Mouse (Mus musculus): Measurements from ENCODE around the gene Specc1l.

Specc1l gene

GRCm38 (mm10) chr10:75224630-75225029 is 12.8 kb downstream of the Specc1l start:
- no peak for DNase-seq

GRCm38 (mm10) chr10:75227381-75227780 is 15.5 kb downstream of the Specc1l start:
- no peak for DNase-seq

GRCm38 (mm10) chr10:75230572-75230971 is 18.7 kb downstream of the Specc1l start:
- peak; percentile 66 for DNase-seq

GRCm38 (mm10) chr10:75231876-75232275 is 20.0 kb downstream of the Specc1l start:
- no peak for DNase-seq

GRCm38 (mm10) chr10:75232612-75233155 is 20.8 kb downstream of the Specc1l start:
- no peak for DNase-seq

GRCm38 (mm10) chr10:75233489-75233888 is 21.6 kb downstream of the Specc1l start:
- DNase-seq = no peak

GRCm38 (mm10) chr10:75235726-75236125 is 23.9 kb downstream of the Specc1l start:
- DNase-seq = no peak

- DNase-seq = no peak
Measured at GRCm38 (mm10) chr10:75236156-75236555, 24.3 kb downstream of the Specc1l start.

- no peak for DNase-seq
Measured at GRCm38 (mm10) chr10:75237166-75237565, 25.3 kb downstream of the Specc1l start.

GRCm38 (mm10) chr10:75240583-75241250 is 28.8 kb downstream of the Specc1l start:
- no peak for DNase-seq

GRCm38 (mm10) chr10:75245806-75246205 is 33.9 kb downstream of the Specc1l start:
- DNase-seq = no peak

- DNase-seq = no peak
Measured at GRCm38 (mm10) chr10:75246331-75246730, 34.5 kb downstream of the Specc1l start.

- DNase-seq = peak; percentile 35
Measured at GRCm38 (mm10) chr10:75251011-75251410, 39.1 kb downstream of the Specc1l start.

GRCm38 (mm10) chr10:75252301-75253022 is 40.6 kb downstream of the Specc1l start:
- no peak for DNase-seq

GRCm38 (mm10) chr10:75255091-75255490 is 43.2 kb downstream of the Specc1l start:
- peak; percentile 47 for DNase-seq

GRCm38 (mm10) chr10:75257401-75257800 is 45.5 kb downstream of the Specc1l start:
- no peak for DNase-seq

- DNase-seq = no peak
Measured at GRCm38 (mm10) chr10:75258241-75258640, 46.4 kb downstream of the Specc1l start.

- no peak for DNase-seq
Measured at GRCm38 (mm10) chr10:75261268-75261667, 49.4 kb downstream of the Specc1l start.

GRCm38 (mm10) chr10:75264993-75265555 is 53.2 kb downstream of the Specc1l start:
- DNase-seq = no peak

GRCm38 (mm10) chr10:75273020-75273419 is 61.1 kb downstream of the Specc1l start:
- no peak for DNase-seq

GRCm38 (mm10) chr10:75276427-75277013 is 64.6 kb downstream of the Specc1l start:
- DNase-seq = no peak

GRCm38 (mm10) chr10:75277501-75277900 is 65.6 kb downstream of the Specc1l start:
- peak; percentile 24 for DNase-seq

GRCm38 (mm10) chr10:75282648-75283047 is 70.8 kb downstream of the Specc1l start:
- DNase-seq = no peak
